Mouse (Mus musculus) neural tube, embryonic 11.5 days (tissue): ENCODE measurements around the gene Pou2f1. TPM values are rescaled to one million over a fixed set of nuclear protein-coding genes. Genes with fewer than 3 reads are reported as not detected.
"Not testable (repeated sequence)": the region's sequence is repeated elsewhere in the genome, so short reads cannot be mapped to it uniquely, and the experiment has no call there.

Experiments used
- ATAC-seq: fragments of 200-750 bp; cut with Nextera tagmentation; 2 replicates; pipeline ENCODE4 v1.8.0; 2017; ENCODE audit warnings: moderate number of reproducible peaks, mild to moderate bottlenecking, moderate TSS enrichment, moderate library complexity; ENCODE audit not compliant: insufficient read depth, low FRiP score, low TSS enrichment
- DNase-seq: peaks from one replicate; pipeline ENCODE4 v3.0.0-alpha.2; 2015; ENCODE audit warnings: low spot score
- H3K27ac ChIP-seq: fragments of 300-500 bp; sonication (generic); 2 replicates; pipeline ENCODE4 v1.5.1; 2014; ENCODE audit warnings: low read depth, mild to moderate bottlenecking, low read length
- H3K27me3 ChIP-seq: fragments of 300-500 bp; sonication (generic); 2 replicates; pipeline ENCODE4 v1.6.1; 2014; ENCODE audit warnings: mild to moderate bottlenecking, low read length, mixed read lengths; ENCODE audit not compliant: control insufficient read depth, insufficient read depth
- H3K36me3 ChIP-seq: fragments of 300-500 bp; sonication (generic); 2 replicates; pipeline ENCODE4 v1.6.1; 2014; ENCODE audit warnings: mild to moderate bottlenecking, low read length, moderate library complexity, mixed read lengths; ENCODE audit not compliant: control insufficient read depth, insufficient read depth
- H3K4me1 ChIP-seq: fragments of 300-500 bp; sonication (generic); 2 replicates; pipeline ENCODE4 v1.6.1; 2014; ENCODE audit warnings: low read length, mixed read lengths; ENCODE audit not compliant: control insufficient read depth, insufficient read depth
- H3K4me2 ChIP-seq: fragments of 300-500 bp; sonication (generic); 2 replicates; pipeline ENCODE4 v1.6.1; 2014; ENCODE audit warnings: low read depth, mild to moderate bottlenecking, moderate library complexity
- H3K4me3 ChIP-seq: fragments of 300-500 bp; sonication (generic); 2 replicates; pipeline ENCODE4 v1.5.1; 2014; ENCODE audit warnings: low read depth, low read length
- H3K9ac ChIP-seq: fragments of 300-500 bp; sonication (generic); 2 replicates; pipeline ENCODE4 v1.6.1; 2014; ENCODE audit warnings: mild to moderate bottlenecking, low read length
- H3K9me3 ChIP-seq: fragments of 300-500 bp; sonication (generic); 2 replicates; pipeline ENCODE4 v1.6.1; 2016; ENCODE audit warnings: low read length; ENCODE audit not compliant: control insufficient read depth
- WGBS: fragments of 180-500 bp; shearing (Covaris S2); extraction: QIAGEN DNeasy Blood & Tissue Kit; methylation state at CpG from one replicate; pipeline ENCODE4 v1.1.7; 2014; 5-methylcytosine and 5-hydroxymethylcytosine counted together
- polyA plus RNA-seq: library from polyadenylated mRNA; unstranded; fragments of >200 nt; fragmentation: Nextera tagmentation; extraction: Ambion mirVana; gene quantifications from 2 replicates; pipeline ENCODE4 v1.2.1, GENCODE M21; 2014

Gene Pou2f1
- polyA plus RNA-seq, 1 experiment from 2014 or later: 27.5 TPM

GRCm38 (mm10) chr1:165995011-165995660 is 7.3 kb downstream of the Pou2f1 start:
- not testable (repeated sequence) for H3K27me3 ChIP-seq, H3K4me3 ChIP-seq, H3K27ac ChIP-seq, H3K4me2 ChIP-seq, H3K9ac ChIP-seq, ATAC-seq, H3K36me3 ChIP-seq, DNase-seq, H3K9me3 ChIP-seq
- 92% methylated on average over 6 of the region's 7 CpGs for WGBS
- peaks cover 13% of the 10 kb centered on the region for H3K4me1 ChIP-seq

DNA sequence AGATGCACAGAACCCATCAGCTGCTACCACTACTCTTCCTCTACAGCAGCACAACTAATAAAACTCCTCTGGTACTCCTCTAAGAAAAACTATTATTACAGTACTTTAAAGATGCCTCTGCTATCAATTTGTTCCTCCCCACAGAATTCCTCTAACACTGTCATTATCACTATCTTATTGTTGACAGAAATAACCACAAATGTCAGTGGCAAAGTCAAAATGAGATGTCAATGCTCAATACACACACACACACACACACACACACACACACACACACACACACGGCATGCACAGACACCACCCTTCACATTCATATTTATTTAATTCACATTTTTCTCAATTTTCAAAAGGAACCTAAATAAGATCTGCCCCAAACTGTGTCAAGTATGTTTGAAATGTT is 8.2 kb downstream of the Pou2f1 start:
- WGBS: 87% methylated on average over 1 of the region's 1 CpGs
- DNase-seq (no peak), ATAC-seq (no peak)
- Histone ChIP-seq H3K4me2 (no peak overlapping the region), H3K27me3 (no peaks in the 10 kb centered on the region), H3K27ac (no peak overlapping the region), H3K9ac (no peak overlapping the region), H3K9me3 (no peaks in the 10 kb centered on the region), H3K4me1 (peaks cover 6% of the 10 kb centered on the region), H3K36me3 (no peaks in the 10 kb centered on the region), H3K4me3 (no peak overlapping the region)

- WGBS: 76% methylated on average over 6 of the region's 6 CpGs
- H3K36me3 ChIP-seq: no peaks in the 10 kb centered on the region
- DNase-seq (no peak), ATAC-seq (no peak)
- H3K27me3 ChIP-seq: no peaks in the 10 kb centered on the region
- H3K4me2 ChIP-seq: no peak overlapping the region
- no peaks in the 10 kb centered on the region for H3K9me3 ChIP-seq
- H3K27ac ChIP-seq: no peak overlapping the region
- H3K9ac ChIP-seq: no peak overlapping the region
- H3K4me1 ChIP-seq: peaks cover 6% of the 10 kb centered on the region
- no peak overlapping the region for H3K4me3 ChIP-seq
Observed at GRCm38 (mm10) chr1:165993270-165994156, 9.0 kb downstream of the Pou2f1 start.

- H3K9me3 ChIP-seq: no peaks in the 10 kb centered on the region
- no peak overlapping the region for H3K4me2 ChIP-seq
- H3K27me3 ChIP-seq: no peaks in the 10 kb centered on the region
- H3K36me3 ChIP-seq: no peaks in the 10 kb centered on the region
- H3K4me3 ChIP-seq: no peak overlapping the region
- 77% methylated on average over 2 of the region's 2 CpGs for WGBS
- DNase-seq: no peak
- ATAC-seq: no peak
- no peak overlapping the region for H3K27ac ChIP-seq
- H3K4me1 ChIP-seq: peaks cover 6% of the 10 kb centered on the region
- H3K9ac ChIP-seq: no peak overlapping the region
Observed at GRCm38 (mm10) chr1:165988536-165988935, 13.9 kb downstream of the Pou2f1 start.

DNA sequence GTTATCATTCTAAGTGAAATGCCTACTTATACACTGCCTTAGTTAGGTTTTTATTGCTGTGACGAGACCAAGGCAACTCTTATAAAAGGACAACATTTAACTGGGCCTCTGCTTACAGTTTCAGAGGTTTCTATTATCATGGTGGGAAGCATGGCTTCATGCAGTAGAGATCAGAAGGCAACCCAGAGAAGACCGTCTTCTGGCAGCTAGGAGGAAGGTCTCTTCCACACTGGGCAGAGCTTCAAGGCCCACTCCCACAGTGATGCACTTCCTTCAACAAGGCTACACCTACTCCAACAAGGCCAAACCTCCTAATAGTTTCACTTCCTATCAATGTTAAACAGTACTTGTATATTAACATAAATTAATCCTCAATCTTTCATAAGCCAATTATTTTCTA is 14.4 kb downstream of the Pou2f1 start:
- no peak for DNase-seq

DNA sequence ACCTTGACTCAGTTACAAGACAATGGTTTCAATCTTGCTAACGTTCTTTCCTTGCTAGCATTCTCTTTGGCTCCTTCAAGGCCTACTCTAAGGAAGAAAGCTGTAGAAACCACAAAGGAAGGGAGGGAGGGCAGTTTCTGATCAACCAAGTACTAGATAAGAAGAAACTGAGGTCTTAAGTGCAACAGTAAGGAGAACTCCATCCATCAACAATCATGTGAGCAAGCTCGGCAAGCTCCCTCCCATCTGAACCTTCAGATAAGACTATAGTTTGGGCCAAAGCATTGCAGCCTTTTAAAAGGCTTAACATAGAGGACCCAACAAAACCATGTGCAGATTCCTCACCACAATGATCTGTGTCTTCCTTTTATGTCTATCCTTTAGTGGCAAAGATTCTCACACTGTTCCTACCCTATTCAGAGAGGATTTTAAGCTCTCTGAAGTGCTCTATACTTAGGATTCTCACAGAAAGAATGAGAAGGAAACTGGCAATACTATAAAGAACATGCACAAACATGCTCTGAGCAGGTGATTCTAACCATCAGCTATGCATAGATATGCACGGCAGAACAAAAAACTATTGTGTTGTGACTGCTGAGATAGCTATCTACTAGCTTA is 16.6 kb downstream of the Pou2f1 start:
- ATAC-seq (no peak), DNase-seq (no peak)
- Histone ChIP-seq H3K4me2 (no peak overlapping the region), H3K4me1 (no peaks in the 10 kb centered on the region), H3K4me3 (no peak overlapping the region), H3K27ac (no peak overlapping the region), H3K9ac (no peak overlapping the region), H3K36me3 (no peaks in the 10 kb centered on the region), H3K9me3 (no peaks in the 10 kb centered on the region), H3K27me3 (no peaks in the 10 kb centered on the region)
- WGBS: 88% methylated on average over 3 of the region's 3 CpGs

More for the DNA sequence above, 14.4 kb downstream of the Pou2f1 start:
- Histone ChIP-seq H3K9ac (no peak overlapping the region), H3K4me2 (no peak overlapping the region), H3K27me3 (no peaks in the 10 kb centered on the region), H3K27ac (no peak overlapping the region), H3K36me3 (no peaks in the 10 kb centered on the region), H3K4me1 (peaks cover 4% of the 10 kb centered on the region; the same call in 1 of the 2 replicates), H3K4me3 (no peak overlapping the region), H3K9me3 (no peaks in the 10 kb centered on the region)
- ATAC-seq: no peak
- WGBS: 91% methylated on average over 2 of the region's 2 CpGs

DNA sequence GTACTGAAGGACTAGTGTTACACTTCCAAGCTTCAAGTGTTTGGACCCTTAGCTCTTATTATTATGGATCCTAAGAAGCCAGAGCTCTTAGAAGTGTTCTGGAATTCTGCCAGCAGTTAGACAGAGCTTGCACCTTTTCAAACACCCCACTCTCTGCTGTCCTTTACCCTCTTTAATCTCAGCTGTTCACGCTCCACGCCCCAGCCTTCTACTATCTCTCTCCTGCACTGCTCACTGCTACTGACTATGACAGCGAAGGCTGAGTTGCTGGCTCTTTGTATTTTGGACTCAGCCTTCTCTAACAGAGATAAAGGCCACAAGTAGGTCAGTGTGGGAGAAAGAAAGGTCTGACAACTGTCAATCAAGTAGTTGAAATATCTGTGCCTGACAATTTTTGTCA is 17.3 kb downstream of the Pou2f1 start:
- ATAC-seq (no peak), DNase-seq (no peak)
- Histone ChIP-seq H3K4me3 (no peak overlapping the region), H3K9me3 (no peaks in the 10 kb centered on the region), H3K36me3 (no peaks in the 10 kb centered on the region), H3K4me2 (no peak overlapping the region), H3K4me1 (no peaks in the 10 kb centered on the region), H3K9ac (no peak overlapping the region), H3K27me3 (no peaks in the 10 kb centered on the region), H3K27ac (no peak overlapping the region)
- 97% methylated on average over 3 of the region's 3 CpGs for WGBS

DNA sequence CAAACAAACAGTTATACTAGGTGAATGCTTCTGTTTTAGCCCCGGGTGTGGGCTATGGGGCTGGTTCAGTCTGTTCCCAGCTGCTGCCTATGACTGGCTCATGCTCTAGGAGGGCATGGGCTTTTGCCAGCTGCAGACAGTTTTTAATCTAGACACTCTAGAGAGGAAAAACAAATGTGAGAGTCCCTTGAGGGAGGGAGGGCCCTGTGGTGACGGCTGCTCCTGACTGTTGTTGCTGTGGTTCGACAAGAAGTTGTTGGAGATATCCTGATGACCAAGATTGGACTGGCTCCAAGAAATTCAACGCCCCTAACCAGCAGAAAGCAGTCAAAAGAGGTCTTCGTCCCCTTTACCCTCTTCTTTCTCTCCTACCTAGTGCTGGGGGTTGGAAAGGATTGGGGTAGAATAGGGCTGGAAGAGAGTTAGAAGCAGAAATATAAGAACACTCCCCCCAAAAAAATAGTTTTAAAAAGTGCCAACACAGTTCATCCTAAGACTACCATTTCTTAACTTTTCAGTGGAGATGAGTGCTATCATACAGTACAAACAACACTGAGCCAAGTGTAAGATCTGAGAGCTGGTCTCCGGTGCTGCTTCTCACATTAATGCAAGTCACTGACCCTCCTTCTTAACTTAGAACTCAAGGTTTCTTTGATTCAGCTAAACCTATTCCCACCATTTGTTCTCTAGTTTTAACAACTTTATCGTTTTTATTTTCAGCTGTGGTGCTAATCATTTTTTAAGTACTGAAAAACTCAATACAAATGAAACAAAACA is 25.6 kb downstream of the Pou2f1 start:
- Histone ChIP-seq H3K27me3 (no peaks in the 10 kb centered on the region), H3K4me2 (no peak overlapping the region), H3K27ac (no peak overlapping the region), H3K9ac (no peak overlapping the region), H3K36me3 (no peaks in the 10 kb centered on the region), H3K9me3 (no peaks in the 10 kb centered on the region), H3K4me3 (no peak overlapping the region), H3K4me1 (no peaks in the 10 kb centered on the region)
- 81% methylated on average over 7 of the region's 7 CpGs for WGBS
- ATAC-seq: no peak
- DNase-seq: no peak
